Mouse (Mus musculus) bone marrow macrophage, adult 2 months (primary cell): Measurements from ENCODE around the gene Phactr1.

ENCODE experiments used
- CTCF ChIP-seq: IDR thresholded peaks from 2 replicates; pipeline ENCODE4 v1.5.1; 2012; ENCODE audit warnings: low read depth, mild to moderate bottlenecking, low read length, moderate library complexity
- POLR2A ChIP-seq: IDR thresholded peaks from 2 replicates; pipeline ENCODE4 v1.6.1; 2012; ENCODE audit warnings: mild to moderate bottlenecking, low read depth, low read length, borderline replicate concordance

- no peak for TF ChIP-seq POLR2A
- TF ChIP-seq CTCF, result no peak
These were observed 263.7 kb downstream of the Phactr1 start for GRCm38 (mm10) chr13:42944106-42944505.
